In the genomic region with DNA sequence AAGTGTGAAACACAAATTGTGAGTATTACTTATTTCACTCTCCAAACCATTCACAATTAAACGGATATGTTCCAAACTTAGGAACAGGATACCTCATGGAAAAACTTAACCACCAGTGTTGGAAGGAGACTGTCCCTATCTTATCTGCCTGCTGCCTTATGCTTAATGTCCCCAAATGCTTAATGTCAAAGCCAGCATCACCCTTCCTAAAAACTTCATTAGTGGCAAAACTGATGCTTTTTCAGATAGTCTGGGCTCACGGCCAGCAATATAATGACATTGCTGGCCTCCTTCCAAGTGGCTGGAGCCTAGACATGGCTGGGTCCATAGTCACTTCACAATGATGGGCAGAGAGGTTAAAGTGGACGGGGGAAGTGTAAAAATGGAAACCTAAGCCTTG, we compare ENCODE assay signal across 9 mouse cellular contexts. TPM values are rescaled to one million over a fixed set of nuclear protein-coding genes. Genes with fewer than 3 reads are reported as not detected.
DNase-seq lines count a peak whose midpoint lies in the region; ATAC-seq and TF ChIP-seq lines count a peak whose summit lies in the region.
"Had no signal": no experiment of that assay in that cellular context is flagged by ENCODE, and none has a peak within 500 bp of the region (broad histone marks: within the 10 kb centered on the region; RNA-seq: fewer than 3 reads in every experiment).

No protein-coding gene starts in this region.

- 0 out of 2 replicates have a peak, but pooled peaks have one; percentile 25 for ATAC-seq in liver, postnatal 0 days
- no peak; the same call in 1 of the 2 replicates for ATAC-seq in liver, embryonic 11.5 days (replicated peaks; ENCODE audit: low FRiP score)
- peak; percentile 44; the same call in 1 of the 2 replicates for ATAC-seq in intestine, embryonic 16.5 days
- ATAC-seq: Patski had no signal

- peak; percentile 55 for DNase-seq in liver, postnatal 0 days
- no peak for DNase-seq in liver, embryonic 11.5 days (ENCODE audit: low spot score)
- peak; percentile 81 to 83 for DNase-seq in cerebellum, postnatal 10 days
- DNase-seq in lung, postnatal 4 days = peak; percentile 72 to 76
- DNase-seq in right cerebral cortex, postnatal 4 days = no peak
- no peak for DNase-seq in T-cell, adult 2 months (ENCODE audit: low spot score)
- DNase-seq in right cerebral cortex, postnatal 14 days = no peak

- H3K36me3 ChIP-seq in liver, postnatal 0 days (replicated peaks; ENCODE audit: insufficient read depth, low read length) = no peaks in the 10 kb centered on the region; the same call in 1 of the 2 replicates
- H3K36me3 ChIP-seq in liver, embryonic 11.5 days (ENCODE audit: control insufficient read depth, insufficient read depth, low read length) = no peaks in the 10 kb centered on the region
- H3K36me3 ChIP-seq in intestine, embryonic 16.5 days (ENCODE audit: control insufficient read depth, insufficient read depth, low read length) = no peaks in the 10 kb centered on the region

- H3K9me3 ChIP-seq in liver, postnatal 0 days (ENCODE audit: low read length) = no peaks in the 10 kb centered on the region
- no peaks in the 10 kb centered on the region for H3K9me3 ChIP-seq in liver, embryonic 11.5 days (ENCODE audit: control insufficient read depth, low read length)
- peaks cover 5% of the 10 kb centered on the region; the same call in 1 of the 2 replicates for H3K9me3 ChIP-seq in intestine, embryonic 16.5 days (ENCODE audit: control insufficient read depth, low read length)

- H3K4me3 ChIP-seq in liver, postnatal 0 days (ENCODE audit: low read depth, low read length) = no peak overlapping the region
- no peak overlapping the region for H3K4me3 ChIP-seq in liver, embryonic 11.5 days (ENCODE audit: low read depth, low read length)
- H3K4me3 ChIP-seq in intestine, embryonic 16.5 days (ENCODE audit: low read length) = no peak overlapping the region

- H3K27ac ChIP-seq in liver, postnatal 0 days (ENCODE audit: low read depth) = no peak overlapping the region
- H3K27ac ChIP-seq in liver, embryonic 11.5 days (ENCODE audit: low read depth, low read length) = no peak overlapping the region
- no peak overlapping the region for H3K27ac ChIP-seq in intestine, embryonic 16.5 days (ENCODE audit: low read length)

- no peak for TF ChIP-seq CTCF in liver, postnatal 0 days (IDR thresholded peaks at IDR 0.05; ENCODE audit: low read depth)

- no peaks in the 10 kb centered on the region for H3K4me1 ChIP-seq in liver, postnatal 0 days (ENCODE audit: insufficient read depth)
- H3K4me1 ChIP-seq in liver, embryonic 11.5 days (replicated peaks; ENCODE audit: control insufficient read depth, insufficient read depth, low read length) = no peaks in the 10 kb centered on the region
- no peaks in the 10 kb centered on the region for H3K4me1 ChIP-seq in intestine, embryonic 16.5 days (ENCODE audit: control insufficient read depth, insufficient read depth, low read length)

- no peaks in the 10 kb centered on the region for H3K27me3 ChIP-seq in liver, postnatal 0 days (ENCODE audit: insufficient read depth, low read length)
- H3K27me3 ChIP-seq in liver, embryonic 11.5 days (replicated peaks; ENCODE audit: control insufficient read depth, insufficient read depth, low read length) = no peaks in the 10 kb centered on the region
- no peaks in the 10 kb centered on the region for H3K27me3 ChIP-seq in intestine, embryonic 16.5 days (replicated peaks; ENCODE audit: control insufficient read depth, insufficient read depth, low read length)
- H3K27me3 ChIP-seq: Patski had no signal

- WGBS in liver, postnatal 0 days (ENCODE audit: insufficient replicate concordance) = 46% methylated on average over 3 of the region's 3 CpGs
- WGBS in liver, embryonic 11.5 days = 61% methylated on average over 3 of the region's 3 CpGs
- 50% methylated on average over 3 of the region's 3 CpGs for WGBS in intestine, embryonic 16.5 days

- no peak overlapping the region for H3K4me2 ChIP-seq in liver, postnatal 0 days (ENCODE audit: low read depth, low read length)
- H3K4me2 ChIP-seq in liver, embryonic 11.5 days = no peak overlapping the region
- H3K4me2 ChIP-seq in intestine, embryonic 16.5 days (ENCODE audit: low read depth, low read length) = no peak overlapping the region

- H3K9ac ChIP-seq in liver, postnatal 0 days (replicated peaks) = no peak overlapping the region
- no peak overlapping the region for H3K9ac ChIP-seq in liver, embryonic 11.5 days (ENCODE audit: low read depth, low read length)
- no peak overlapping the region for H3K9ac ChIP-seq in intestine, embryonic 16.5 days (ENCODE audit: low read depth, low read length)

- TF ChIP-seq EP300 in liver, postnatal 0 days (IDR thresholded peaks at IDR 0.05; ENCODE audit: low read depth) = no peak

RNA-seq across cellular contexts. Expression of a gene that starts 46.1 kb away (rescaled TPM):
- polyA plus RNA-seq in liver, postnatal 0 days (2015; fragmentation: Nextera tagmentation; extraction: Ambion mirVana) = 1.1 and 1.2 TPM in 2 replicates
- 5.2 and 5.8 TPM in 2 replicates for polyA plus RNA-seq in liver, embryonic 11.5 days (2014; fragmentation: Nextera tagmentation; extraction: Ambion mirVana)
- polyA plus RNA-seq in intestine, embryonic 16.5 days (2015; fragmentation: Nextera tagmentation; extraction: Ambion mirVana) = 4.9 and 5.7 TPM in 2 replicates

RNA-seq across cellular contexts. Expression of a gene that starts 50.6 kb away (rescaled TPM):
- 0.94 and 1.1 TPM in 2 replicates for polyA plus RNA-seq in liver, postnatal 0 days (2015; fragmentation: Nextera tagmentation; extraction: Ambion mirVana)
- 0.73 and 0.84 TPM in 2 replicates for polyA plus RNA-seq in liver, embryonic 11.5 days (2014; fragmentation: Nextera tagmentation; extraction: Ambion mirVana)
- 3.6 and 3.9 TPM in 2 replicates for polyA plus RNA-seq in intestine, embryonic 16.5 days (2015; fragmentation: Nextera tagmentation; extraction: Ambion mirVana)

Comparison
In these comparisons a context has a peak if more than half of its experiments do, and no peak if none do; other contexts are left out.
1. DNase-seq: peak in liver, postnatal 0 days (single experiment), cerebellum, postnatal 10 days (2 of 2) and lung, postnatal 4 days (2 of 2); none in liver, embryonic 11.5 days (single experiment), right cerebral cortex, postnatal 4 days (single experiment), T-cell, adult 2 months (single experiment) and right cerebral cortex, postnatal 14 days (single experiment).